Mouse (Mus musculus) lung, postnatal 0 days (tissue): ENCODE data around the gene Rpl22l1.

Experiments used
- CTCF ChIP-seq: IDR thresholded peaks from 2 replicates; pipeline ENCODE4 v1.5.1; 2016; ENCODE audit warnings: antibody characterized with exemption, mild to moderate bottlenecking
- EP300 ChIP-seq: IDR thresholded peaks from 2 replicates; pipeline ENCODE4 v1.6.1; 2016; ENCODE audit warnings: antibody characterized with exemption, mild to moderate bottlenecking, control low read depth

DNA sequence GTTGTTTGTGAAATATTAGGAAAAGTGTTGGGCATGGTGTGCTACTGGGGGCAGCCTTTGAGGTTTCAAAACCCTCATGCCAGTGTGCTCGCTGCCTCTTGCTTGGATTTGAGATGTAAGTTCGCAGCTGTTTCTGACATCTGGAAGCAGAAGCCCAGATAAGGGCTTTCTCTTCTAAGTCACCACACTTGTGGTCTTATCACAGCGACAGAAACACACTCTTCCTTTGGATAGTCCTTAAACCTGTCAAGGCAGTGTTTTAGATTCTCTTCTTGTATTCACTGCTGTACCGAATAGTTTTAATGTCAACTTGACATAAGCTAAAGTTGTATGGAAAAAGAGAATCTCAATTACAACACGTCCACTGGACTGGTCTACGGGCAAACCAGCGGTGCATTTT, 29.9 kb upstream of the Rpl22l1 start:
- TF ChIP-seq CTCF, result no peak
- no peak for TF ChIP-seq EP300
